Mouse (Mus musculus): Measurements from ENCODE around the gene Thsd4.

Thsd4 gene

GRCm38 (mm10) chr9:60076396-60076795, 445.4 kb downstream of the Thsd4 start:
- DNase-seq (ENCODE audit: low spot score in 2 of 2) = no peak

- DNase-seq (ENCODE audit: low spot score in 2 of 2) = no peak
These were observed 450.1 kb downstream of the Thsd4 start for GRCm38 (mm10) chr9:60071620-60072263.

GRCm38 (mm10) chr9:60067241-60067640, 454.6 kb downstream of the Thsd4 start:
- no peak for DNase-seq (ENCODE audit: low spot score in 2 of 2)

GRCm38 (mm10) chr9:60065184-60065583, 456.7 kb downstream of the Thsd4 start:
- no peak for DNase-seq (ENCODE audit: low spot score in 2 of 2)

DNA sequence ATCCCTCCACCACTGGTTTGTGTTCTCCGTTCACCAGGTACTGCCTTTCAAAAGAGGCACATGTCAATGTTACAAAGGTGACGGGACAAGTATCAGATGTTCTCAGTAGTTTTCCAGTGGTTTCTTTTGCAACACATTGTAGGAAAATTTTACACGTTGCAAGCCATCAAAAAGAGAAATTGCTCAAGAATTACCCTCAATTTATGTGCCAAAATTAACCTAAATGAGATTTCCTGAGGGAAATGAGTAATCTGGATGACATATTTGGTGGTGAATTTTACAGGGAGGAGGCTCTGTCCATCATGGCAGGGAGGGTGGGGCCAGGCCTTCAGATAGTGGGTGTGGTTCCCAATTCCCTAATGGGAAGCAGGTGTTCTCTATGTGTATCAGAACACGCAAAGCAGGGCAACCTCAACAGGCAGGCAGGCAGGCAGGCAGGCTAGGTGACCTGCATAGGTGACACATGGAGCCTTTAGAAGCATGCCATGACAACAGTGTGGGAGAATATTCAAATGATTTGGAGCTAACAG, 458.6 kb downstream of the Thsd4 start:
- DNase-seq (ENCODE audit: low spot score in 2 of 2) = no peak

DNA sequence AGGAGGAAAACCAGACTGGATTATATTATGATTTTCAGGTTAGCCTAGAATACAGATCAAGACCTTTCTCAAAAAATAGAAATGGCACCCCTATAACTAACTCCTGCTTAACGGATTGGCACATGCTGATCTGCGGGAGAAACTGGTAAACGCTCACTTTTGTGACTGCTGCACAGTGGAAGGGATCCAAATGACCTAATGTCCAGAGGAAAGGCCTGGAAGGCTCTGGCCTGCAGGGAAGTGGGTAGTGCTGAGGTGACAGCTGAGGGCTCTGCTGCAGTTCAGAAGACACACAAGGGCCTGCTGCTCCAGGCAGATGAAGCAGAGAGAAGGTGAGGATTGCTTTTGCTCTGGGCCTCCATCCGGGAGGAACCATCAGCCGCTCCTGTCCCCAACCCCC, 465.7 kb downstream of the Thsd4 start:
- no peak for DNase-seq (ENCODE audit: low spot score in 2 of 2)

DNA sequence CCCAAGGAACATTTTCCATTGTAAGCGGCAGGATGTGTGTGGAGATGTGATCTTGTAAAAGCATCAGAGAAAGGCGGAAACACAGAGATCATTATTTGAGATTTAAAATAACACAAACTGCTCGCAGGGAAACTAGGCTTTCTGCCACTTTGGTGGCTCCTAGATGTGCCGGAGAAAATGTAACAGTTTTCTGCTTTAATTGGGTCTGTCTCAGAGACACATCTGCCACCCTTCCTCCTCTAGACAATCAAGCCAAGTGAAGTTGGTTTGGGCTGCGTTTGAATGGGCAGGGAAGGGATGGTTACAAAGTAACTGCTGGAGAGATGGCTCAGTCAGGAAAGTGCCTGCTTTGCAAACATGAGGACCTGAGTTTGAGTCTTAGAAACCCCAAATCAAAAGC, 466.9 kb downstream of the Thsd4 start:
- DNase-seq (ENCODE audit: low spot score in 2 of 2) = peak; percentile 21 to 35

GRCm38 (mm10) chr9:60053117-60053516, 468.7 kb downstream of the Thsd4 start:
- no peak for DNase-seq (ENCODE audit: low spot score in 2 of 2)

DNA sequence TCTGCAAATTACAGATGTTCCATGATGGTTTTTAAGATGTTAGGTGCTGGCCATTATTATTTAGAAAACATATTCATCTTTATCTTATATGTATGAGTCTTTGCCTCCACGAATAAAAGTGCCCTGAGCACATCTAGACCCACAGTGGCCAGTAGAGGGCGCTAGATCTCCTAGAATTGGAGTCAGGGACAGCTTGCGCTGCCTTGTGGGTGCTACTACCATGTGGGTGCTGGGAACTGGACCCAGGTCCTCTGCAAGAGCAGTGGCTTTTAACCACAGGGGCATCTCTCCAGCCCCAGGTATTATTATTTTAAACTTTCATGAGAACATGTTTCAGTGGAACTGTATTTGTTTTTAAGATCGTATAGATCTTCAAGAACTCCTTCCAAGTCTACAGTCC, 469.4 kb downstream of the Thsd4 start:
- DNase-seq (ENCODE audit: low spot score in 2 of 2) = no peak

DNA sequence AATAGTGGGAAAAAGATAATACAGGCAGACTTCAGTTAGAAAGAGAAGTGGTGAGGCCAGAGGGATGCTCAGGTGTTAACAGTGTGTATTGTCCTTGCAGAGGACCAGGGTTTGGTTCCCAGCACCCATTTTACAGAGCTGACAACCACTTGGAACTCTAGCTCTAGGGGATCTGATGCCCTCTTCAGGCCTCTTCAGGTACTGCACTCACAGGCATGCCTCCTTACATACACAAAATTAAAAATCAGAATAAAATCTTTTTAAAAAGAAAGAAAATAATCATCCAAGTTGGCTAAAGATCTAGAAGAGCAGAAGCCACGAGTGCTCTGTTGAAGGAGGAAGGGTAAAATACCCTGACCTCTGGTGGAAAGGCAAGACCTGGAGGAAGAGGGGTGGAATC, 478.7 kb downstream of the Thsd4 start:
- DNase-seq (ENCODE audit: low spot score in 2 of 2) = no peak

GRCm38 (mm10) chr9:60034883-60035282, 487.0 kb downstream of the Thsd4 start:
- no peak for DNase-seq (ENCODE audit: low spot score in 2 of 2)

GRCm38 (mm10) chr9:60027234-60027633, 494.6 kb downstream of the Thsd4 start:
- DNase-seq (ENCODE audit: low spot score in 2 of 2) = no peak

DNA sequence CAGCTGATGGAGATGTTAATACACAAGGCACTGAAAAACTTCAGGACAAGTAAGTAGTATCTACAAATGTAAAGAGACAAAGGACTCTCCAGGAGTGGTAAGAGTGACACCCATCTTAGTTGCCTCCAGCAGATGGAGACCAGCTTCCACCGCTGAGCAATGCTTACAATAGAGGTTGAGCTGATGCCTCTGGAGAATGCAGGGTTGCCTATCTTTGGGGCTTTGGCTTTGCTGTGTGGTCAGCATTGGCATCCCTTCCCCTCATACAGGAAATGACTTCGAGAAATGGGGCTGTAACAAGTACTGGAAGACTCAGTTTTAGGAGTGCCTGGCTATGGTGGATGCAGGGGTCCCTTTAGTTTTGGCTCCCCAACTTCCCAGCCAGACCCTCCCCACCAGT, 495.1 kb downstream of the Thsd4 start:
- DNase-seq (ENCODE audit: low spot score in 2 of 2) = no peak

DNA sequence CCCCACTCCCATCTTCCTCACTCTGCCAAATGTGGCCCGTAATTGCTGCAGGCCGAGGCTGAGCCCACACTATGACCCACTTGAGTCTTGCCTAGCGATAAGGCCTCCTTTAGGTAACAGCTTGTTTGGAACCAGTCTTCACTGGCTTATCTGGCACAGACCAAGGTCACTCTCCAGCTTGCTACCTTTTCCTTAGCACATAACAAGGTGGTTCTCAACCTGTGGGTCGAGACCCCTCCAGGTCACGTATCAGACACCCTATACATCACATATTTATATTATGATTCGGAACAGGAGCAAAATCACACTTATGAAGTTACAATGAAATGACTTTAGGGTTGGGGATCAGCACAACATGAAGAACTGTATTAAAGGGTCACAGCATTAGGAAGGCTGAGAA, 495.9 kb downstream of the Thsd4 start:
- DNase-seq (ENCODE audit: low spot score in 2 of 2) = no peak

- DNase-seq (ENCODE audit: low spot score in 2 of 2) = no peak
These were observed 496.9 kb downstream of the Thsd4 start for GRCm38 (mm10) chr9:60024971-60025370.

- no peak for DNase-seq (ENCODE audit: low spot score in 2 of 2)
These were observed 497.3 kb downstream of the Thsd4 start for GRCm38 (mm10) chr9:60024545-60024944.

DNA sequence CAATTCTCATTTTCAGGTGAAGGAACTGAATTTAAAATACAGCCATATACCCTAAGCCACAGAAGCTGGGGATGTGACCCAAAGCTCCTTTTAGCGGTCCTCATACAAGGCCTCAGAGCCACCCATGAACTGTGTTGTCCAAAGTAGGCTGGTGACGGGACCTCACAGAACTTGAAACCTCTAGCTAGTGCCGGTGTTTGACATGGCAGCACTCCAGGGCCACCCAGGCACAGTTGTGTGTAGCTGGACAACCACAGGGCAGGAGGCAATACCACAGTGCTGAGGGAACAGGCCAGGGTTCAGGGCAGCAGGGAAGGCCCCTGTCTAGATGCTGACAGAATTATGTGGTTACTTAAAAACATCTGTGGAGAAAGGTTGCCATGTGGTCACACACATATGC, 499.5 kb downstream of the Thsd4 start:
- DNase-seq (ENCODE audit: low spot score in 2 of 2) = no peak

- no peak for DNase-seq (ENCODE audit: low spot score in 2 of 2)
These were observed 501.4 kb downstream of the Thsd4 start for GRCm38 (mm10) chr9:60020444-60020843.

DNA sequence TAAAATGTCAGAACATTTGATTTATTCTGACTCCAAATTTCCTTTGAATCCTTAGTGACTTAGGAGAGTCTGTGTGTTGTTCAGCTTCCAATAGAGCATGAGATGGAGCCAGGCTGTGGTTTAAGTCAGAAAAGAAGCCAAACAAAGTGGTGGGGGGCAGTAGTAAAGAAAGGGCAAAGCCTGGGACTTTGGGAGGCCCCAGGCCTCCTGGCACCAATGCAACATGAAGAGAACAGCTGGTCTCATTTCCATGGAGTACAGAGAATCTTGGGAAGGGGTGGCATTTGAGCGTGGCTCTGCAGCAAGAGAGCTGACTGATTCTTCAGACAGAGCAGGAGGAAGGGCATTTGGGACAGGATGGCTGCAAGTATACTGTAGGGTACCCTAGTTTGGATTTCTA, 511.6 kb downstream of the Thsd4 start:
- DNase-seq (ENCODE audit: low spot score in 2 of 2) = no peak

- DNase-seq (ENCODE audit: low spot score in 2 of 2) = no peak
These were observed 512.9 kb downstream of the Thsd4 start for GRCm38 (mm10) chr9:60008936-60009335.

DNA sequence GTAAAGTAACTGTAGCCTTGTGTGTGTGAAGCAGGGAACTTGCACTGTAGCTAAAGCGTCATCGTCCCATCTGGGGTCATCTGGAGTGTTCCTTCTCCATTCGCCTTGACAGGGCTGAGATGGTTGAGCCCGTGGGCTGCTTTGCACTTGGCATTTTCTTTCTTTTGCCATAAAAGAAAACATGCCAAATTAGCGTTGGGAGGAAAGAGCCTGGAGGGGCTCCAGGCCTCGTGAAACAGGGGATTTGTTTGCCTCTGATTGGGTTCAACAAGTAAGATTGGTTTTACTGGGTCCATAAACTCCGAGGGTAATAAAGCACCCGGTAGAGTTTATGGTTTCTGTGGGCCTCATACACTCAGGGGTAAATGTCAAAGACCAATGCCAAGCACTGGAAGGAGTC, 519.5 kb downstream of the Thsd4 start:
- DNase-seq (ENCODE audit: low spot score in 2 of 2) = no peak

DNA sequence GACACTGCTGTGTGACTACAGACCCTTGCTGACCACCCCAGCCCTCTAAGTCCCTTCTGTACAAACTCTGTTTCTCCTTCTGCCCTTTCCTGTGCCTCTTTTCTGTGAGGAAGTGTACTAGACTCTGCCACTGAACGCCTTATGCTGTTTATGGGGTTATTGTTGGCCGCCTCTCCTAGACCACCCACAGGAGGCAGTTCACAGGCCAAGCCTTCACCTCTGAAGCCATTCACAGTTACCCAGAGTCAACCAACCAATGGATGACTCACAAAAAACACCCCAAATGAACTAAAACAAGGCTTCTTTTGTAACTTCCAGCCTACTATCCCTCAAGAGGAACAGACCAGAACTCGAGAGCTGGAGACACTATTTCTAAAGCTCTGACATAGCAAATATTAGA, 520.4 kb downstream of the Thsd4 start:
- no peak for DNase-seq (ENCODE audit: low spot score in 2 of 2)

GRCm38 (mm10) chr9:59997725-59998124, 524.1 kb downstream of the Thsd4 start:
- no peak for DNase-seq (ENCODE audit: low spot score in 2 of 2)

DNA sequence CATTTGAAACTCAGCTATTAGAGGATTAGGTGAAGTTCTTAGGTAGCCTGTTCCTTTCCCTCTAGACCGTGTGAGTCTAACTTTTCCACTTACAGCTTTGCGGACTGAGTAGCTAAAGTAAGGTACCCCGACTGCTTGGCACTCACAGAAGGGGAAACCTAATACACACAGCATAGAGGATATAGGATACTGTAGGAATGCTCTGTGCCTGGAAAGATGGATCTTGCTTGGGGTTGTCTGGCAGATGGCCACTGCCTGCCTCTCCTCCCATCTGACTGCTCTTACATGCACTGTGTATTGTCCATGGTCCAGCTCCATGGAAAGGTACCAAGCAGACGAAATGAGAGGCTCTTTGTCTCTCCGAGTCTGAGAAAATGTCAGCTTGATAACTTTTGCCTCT, 530.4 kb downstream of the Thsd4 start:
- no peak for DNase-seq (ENCODE audit: low spot score in 2 of 2)
